Mouse (Mus musculus): ENCODE measurements at regions not wholly inside any gene's neighbourhood (a gene's known extent, or its start where the extent isn't known, plus 50 kb on each side); places are given as distances from the start of the nearest gene placed in this dataset.

DNA sequence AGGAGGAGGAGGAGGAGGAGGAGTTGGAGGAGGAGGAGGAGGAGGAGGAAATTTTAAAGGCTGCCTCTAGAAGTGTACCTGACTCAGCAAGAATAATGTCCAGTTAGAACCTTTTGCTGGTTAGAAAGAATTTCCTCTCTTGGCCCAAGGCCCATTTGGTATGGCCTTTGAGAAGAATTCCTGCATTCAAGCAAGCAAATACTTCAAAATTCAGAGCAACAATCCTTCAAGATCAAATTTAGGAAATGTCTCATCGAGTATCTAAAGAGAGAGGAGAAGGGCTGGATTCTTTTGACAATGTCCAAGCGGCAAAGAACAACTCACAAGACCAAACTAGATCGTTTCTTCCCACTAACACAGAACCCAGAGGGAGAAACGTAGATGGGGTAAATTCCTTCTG, 263.1 kb upstream of the Irx3 start:
- no peak for DNase-seq (ENCODE audit: low spot score)

DNA sequence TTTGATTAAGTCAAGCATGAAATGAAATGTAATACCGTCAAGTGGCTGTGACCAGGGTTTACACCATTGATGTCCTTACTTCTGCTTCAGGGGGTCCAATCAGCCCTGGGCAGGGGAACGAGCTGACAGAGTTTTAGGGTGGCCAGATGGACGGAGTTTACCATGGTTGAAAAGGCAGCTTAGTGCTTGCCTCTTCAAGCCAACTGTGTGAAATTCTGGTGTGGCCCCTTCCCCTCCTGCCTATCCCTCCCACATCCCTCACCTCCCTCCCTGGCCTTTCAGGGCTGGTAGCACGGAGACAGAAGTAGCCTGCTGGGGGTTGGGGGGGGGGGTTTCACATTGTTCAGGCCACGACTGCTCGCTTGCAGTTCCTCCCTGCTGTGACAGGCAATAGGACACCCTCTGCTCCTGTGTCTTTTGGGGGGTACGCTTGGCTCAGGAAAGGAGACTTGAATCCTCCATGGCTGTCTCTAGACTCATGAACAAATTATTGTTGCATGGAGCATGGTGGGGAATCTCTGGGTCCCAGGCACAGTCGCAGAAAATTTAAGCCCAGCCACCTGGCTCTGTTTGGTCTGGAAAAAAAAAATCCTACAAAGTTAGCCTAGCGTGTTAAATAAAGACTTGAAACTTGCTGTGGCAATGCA, 262.4 kb upstream of the Irx3 start:
- DNase-seq (ENCODE audit: low spot score), result no peak

DNA sequence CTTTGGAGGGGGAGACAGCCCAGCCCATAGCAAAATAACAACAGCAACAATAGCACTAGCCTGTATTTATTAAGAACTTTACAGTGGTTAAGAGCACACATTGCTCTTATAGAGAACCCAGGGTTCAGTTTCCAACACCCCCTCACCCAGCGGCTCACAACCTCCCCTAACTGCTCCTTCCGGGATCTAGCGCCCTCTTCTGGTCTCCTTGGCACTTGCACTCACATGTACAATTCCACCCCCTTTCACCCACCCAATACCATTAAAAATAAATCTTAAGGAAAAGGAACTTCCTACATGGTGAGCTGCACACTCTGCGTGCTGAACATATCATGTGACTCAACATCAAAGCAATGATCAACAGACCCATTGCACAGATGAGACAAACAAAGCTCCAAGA, 261.5 kb upstream of the Irx3 start:
- DNase-seq (ENCODE audit: low spot score), result no peak

DNA sequence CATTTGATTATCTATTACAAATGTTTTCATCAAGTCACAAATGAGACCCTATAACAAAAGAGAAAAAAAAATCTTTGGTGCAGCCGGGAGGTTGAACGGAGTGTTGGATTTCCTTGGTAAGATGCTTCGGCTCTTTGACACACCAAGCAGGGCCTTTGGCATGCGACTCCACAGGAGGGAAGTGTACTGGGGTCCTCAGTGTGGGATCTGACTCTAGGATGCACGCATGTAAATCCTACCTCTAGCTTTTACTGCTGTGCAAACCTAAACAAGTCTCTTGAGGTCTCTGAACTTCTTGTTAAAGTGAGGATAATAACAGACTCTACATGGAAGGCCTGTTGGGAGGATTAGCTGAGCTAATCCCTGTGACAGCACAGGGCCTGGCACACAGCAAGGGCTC, 257.6 kb upstream of the Irx3 start:
- no peak for DNase-seq (ENCODE audit: low spot score)

DNA sequence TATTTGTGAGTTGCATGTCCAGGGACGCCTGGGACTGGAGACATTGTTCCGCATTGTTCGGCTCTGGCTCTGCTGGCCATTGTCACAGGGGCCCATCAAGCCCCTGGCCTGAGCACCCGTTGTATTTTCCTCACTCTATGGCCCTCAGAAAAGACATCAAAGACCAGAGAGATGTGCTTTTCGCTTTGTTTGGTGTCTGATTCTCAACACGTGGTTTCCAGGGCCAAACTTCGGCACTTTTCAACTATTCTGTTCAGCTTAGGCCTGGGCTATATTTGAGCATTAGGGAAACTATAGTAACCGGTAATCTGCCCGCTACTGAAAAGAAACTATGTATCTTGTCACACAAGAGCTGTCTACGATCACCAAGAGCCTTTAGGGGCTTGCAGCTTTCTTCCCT, 257.1 kb upstream of the Irx3 start:
- no peak for DNase-seq (ENCODE audit: low spot score)

DNA sequence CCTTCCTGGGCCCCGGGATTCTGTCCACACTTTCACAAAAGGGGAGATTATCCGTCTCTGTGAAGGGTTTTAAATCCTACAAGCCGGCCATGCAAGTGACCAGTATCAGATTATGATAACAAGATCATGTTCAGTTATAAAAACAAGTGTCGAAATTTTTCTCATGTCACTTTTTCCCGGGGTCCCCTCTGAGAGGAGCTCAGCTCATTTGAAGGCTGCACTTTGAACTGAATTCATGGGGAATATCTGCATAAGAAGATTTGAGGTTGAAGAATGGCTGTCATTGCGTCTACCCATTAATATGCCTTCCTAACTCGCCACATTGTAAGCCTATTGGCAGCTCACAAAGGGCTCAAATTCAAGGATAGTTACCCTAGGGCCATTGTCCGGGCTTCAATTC, 256.0 kb upstream of the Irx3 start:
- no peak for DNase-seq (ENCODE audit: low spot score)

DNA sequence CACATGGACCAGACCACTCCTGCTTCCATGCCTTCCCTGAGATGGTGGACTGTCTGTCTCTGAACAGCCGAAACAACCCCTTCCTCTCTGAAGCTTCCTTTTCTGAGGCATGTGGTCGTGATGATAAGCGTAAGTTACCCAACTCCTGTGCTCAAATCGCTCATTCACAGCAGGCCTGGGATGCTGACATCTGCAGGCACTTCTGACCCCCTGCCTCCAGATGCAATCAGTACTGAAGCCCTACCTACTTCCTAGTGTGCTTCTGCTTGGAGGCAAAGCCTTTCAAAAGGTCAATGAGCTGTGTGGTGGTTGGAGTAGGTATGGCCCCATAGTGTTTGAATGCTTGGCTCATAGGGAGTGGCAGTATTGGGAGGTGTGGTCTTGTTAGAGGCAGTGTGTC, 253.7 kb upstream of the Irx3 start:
- DNase-seq (ENCODE audit: low spot score), result no peak

DNA sequence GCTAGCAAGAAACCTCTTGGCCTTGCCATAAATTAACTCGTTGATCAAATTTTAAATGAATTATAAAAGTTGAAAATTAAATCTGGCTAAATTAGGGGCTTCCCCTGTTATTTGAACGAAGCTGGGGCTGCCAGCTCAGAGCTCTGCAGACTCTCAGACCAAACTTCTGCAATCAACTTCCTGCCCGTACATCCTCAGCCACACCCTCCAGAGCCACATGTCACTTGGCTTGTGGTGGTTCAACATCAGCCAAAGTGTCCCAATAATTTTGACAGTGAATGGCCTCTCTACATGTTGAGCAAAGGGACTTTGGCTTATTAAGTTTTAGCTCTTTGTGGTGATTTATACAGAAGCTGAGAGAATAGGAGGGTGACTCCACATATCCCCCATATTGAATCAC, 242.8 kb upstream of the Irx3 start:
- no peak for DNase-seq (ENCODE audit: low spot score)

DNA sequence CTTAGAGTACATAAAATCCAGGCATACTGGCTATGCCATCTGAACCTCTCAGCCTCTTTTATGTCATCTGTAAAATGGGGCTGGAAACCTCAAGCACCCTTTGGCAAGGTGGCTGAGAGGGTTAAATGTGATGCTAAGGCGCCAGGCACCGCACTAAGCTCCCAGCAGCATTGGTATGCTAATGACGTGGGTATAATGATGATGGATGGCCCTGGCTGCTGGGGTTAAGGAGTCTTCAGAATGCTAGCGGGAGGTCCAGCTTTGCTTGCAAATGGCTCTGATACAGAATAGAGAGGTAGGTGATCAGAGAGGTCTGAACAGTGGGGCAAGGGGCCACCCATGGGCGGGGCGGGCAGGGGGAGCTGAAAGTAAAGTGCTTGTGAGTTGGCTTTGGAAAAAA, 241.1 kb upstream of the Irx3 start:
- DNase-seq (ENCODE audit: low spot score), result no peak

DNA sequence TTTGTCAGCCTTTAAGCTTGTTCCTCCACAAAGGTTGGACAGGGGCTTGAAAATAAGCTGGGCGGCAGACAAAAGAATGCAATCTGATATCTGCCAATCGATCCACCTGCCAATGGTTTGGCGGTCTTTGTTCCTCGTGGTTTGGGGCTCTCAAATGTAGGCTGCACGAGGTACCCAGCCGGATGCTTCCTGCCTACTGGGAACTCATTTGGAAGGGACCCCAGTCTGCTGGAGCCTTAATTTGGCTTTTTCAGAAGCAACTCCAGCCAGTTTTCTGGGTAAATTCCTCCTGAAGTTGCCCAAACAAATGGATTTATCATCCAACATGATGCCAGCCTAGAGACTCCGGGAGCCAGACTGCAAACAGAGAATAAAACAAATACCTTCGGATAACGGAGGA, 228.1 kb upstream of the Irx3 start:
- DNase-seq (ENCODE audit: low spot score), result no peak

DNA sequence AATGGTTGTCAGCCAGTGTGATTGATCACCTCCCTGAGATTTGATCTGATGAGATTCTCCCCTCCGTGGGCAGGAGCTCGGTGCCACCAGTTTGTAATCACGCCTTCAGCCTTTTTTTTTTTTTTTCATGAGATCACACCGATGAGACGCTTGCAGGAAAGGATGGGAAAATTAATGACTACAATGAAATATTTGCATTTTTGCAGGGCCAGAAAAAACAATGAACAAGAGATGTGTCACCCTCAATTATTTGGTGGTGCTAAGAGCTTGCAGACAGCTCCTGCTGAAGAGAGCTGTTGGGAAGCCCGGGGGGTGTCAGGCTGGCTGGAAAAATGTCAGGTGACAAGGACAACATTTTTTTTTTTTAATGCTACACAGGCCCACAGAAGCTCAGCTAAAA, 227.6 kb upstream of the Irx3 start:
- DNase-seq (ENCODE audit: low spot score), result no peak

DNA sequence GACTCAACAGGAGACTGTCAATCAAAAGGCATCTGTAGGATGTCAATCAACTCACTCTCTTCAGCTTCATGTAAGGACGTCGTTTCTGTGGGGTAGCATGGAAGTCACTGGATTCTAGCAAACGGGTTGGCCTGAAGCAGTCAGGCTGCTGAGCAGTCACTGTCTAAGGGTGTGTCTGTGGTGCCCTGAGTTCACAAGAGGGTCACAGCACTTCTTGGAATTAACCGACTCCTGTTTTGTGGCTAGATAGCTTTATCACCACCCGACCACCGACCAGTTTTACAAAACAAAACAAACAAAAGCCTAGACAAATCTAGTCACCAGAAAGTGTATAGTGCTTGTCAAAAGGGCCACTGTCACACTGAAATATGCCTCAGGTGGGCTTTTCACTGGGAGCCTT, 226.4 kb upstream of the Irx3 start:
- no peak for DNase-seq (ENCODE audit: low spot score)

DNA sequence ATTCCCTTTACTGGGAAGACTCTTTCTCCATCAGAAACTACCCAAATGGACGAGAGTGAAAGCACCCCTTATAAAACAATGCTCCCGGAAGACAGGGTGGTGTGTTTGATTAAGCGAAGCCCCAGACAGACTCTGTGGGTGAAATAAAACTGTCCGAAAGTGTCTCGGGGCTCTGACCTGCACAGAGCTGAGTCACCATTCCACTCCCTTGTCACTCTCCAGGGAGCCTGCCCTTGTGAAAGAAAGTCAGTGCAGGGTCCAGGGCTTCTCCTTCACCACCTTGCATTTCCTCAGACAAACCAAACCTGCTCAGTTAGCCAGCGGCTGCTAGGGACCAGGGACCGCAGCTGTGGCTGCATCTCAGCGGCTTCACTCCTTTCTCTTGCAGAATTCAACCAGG, 222.3 kb upstream of the Irx3 start:
- no peak for DNase-seq (ENCODE audit: low spot score)

DNA sequence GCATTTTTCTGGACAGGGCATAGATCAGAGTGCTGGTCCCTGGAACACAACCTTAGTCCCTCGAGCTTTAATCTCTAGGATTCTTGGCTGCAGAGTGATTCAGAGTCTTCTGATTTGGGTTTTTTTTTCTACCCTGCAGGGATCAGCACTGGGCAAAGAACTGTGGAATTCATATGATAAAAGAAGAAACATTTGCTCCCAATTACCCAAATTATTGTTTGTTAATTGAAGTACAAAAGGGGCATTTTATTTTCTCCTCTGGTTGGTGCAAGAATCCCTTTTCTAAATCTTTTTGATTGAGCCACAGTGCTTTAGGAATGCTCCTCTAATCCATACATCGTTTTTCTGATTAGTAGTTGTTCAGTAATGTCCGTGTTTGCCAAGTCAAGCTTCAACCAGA, 219.7 kb upstream of the Irx3 start:
- no peak for DNase-seq (ENCODE audit: low spot score)

DNA sequence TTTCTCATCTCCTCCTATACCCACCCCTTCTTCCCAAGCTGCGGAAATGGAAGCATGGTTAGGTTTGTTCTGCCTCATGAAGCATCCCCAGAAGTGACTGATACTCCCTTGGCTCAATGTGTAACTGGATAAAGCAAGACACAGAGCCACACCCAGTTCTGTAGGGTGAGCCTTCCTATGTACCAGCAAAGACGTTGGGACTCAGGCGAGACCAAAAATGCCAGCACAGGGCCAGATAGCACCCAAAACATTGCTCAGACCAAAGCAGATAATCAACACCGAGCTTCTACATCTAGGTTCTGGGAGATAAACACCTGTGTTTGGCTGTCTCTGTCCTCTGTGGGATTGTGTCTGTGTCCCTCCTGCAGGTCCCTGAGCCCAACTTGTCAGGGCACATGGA, 212.8 kb upstream of the Irx3 start:
- no peak for DNase-seq (ENCODE audit: low spot score)

DNA sequence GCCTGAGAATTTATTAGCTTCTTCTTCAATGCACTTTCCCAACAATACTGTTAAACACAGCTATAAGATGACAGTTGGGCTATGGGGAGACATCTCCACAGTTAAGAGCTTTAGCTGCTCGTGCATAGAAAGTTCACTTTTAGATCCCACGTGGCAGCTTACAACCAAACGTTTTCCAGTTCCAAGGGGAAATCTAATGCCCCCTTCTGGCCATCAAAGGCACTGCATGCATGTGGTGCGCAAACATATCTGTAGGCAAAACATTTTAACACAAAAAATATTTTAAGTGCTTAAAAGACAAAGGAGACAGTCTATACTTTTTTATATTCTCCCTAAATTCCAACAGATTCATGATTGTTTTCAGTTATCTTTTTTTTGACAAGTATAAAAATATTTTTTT, 211.3 kb upstream of the Irx3 start:
- DNase-seq (ENCODE audit: low spot score), result no peak

DNA sequence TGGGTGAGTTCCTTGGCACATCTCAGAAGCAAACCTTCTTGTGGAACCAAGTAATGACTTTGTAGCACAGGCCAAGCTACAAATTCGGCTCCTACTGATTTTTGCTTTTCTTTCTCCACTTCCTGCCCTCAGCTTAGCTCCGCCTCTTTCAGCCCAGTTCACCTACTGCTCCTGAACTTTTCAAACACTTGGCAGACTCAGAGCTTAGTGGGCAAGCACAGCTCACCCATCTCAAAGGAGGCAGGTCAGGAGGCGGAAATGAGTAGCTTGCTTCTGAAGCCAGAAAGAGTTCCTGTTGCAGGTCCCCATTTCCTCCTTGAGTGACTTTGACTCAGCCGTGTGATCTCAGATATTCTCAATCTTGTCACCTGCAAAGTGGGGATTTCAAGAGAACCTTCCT, 208.5 kb upstream of the Irx3 start:
- no peak for DNase-seq (ENCODE audit: low spot score)

DNA sequence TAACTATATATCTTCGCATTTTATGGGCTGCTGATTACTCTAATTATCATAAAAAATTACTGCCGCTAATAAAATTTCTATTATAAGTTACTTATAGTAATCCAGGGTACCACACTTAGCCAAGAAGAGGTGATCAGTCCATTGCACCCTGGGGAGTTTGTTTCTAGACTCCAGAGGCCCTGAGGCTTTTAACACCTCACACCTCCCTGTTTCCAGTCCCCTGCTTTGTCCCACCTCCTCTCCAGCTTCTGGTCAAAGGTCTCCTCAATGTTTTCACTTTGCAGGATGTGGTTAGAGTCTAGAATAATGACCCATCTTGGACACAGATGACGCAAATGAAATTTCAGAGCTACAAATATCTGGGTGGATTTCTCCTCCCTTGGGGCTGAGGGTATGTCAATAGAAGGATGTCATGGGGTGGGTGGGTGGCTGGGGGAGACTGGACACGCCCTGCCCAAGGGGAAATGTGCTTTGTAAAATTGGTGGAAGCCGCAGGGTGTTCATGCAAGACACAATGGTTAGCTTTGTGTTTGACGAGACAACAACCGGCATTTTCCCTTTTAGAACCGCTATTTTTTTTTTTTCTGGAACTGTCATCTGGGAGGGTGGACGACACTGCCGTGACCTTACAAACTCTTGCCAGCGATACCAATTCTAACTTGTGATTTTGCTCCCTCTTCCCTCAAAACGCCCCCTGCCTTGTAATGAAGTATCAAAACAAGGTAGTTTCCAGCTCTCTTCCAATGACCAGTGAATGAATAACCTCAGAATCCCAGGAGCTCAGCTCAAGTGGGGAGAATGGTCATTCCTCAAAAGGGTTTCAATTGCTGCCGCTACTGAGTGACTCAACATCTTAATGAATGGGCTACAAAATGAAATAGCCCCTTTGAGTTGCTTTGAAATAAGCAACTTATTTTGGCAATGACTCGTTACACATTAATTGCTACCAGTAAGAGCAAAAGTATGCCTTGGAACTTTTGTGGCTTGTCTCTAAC, 207.0 kb upstream of the Irx3 start:
- DNase-seq (ENCODE audit: low spot score), result no peak

DNA sequence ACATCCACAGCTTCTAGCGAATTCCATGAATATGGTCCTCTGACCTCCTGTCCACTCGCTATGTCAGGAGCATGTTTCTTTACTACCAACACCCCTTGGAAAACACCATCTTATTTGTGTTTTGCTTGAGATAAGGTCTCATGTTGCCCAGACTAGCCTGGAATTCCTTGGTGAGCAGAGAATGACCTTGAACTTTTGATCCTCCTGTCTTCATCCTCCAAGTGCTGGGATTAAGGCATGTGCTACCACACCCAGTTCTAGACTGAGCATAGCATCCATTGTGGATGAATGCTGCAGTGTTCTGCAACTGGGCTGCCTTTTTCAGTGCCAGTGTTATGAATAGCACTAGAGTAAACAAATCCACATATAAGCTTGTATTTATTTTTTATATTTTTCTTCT, 203.2 kb upstream of the Irx3 start:
- no peak for DNase-seq (ENCODE audit: low spot score)

DNA sequence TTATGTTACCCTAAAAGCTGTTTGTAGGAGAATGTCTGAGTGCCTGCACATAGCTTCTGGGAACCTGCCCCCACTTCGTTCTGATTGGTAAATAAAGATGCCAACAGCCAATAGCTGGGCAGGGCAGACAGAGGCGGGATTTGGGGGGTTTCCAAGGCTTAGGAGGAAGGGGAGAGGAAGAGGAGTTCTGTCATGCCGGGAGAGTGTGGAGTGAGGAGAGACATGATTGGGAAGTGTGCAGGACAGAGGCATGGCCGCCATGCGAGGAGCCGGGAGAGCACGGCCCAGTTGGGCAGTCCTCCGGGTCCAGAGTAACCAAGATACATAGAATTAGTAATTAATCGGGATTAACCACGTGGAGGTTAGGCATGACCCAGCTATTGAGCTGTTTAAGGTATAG, 202.7 kb upstream of the Irx3 start:
- no peak for DNase-seq (ENCODE audit: low spot score)

DNA sequence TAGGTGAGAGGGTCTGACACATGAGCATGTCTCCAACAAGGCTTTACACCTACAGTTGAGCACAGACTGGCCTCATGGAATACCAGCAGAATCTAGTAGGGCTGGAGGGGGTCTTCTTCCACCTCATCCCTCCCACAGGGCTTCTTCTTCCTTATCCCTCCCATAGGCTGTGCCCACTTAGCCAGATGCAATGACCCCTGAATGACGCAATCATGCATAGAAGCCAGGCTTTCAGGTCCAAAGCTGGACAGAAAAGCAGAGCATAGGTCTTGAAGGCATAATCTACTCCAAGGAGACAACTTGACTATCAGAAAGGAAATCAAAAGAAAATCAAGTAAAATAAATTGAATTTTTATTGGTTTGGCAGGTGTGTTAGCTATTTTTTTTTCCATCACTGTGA, 198.5 kb upstream of the Irx3 start:
- DNase-seq (ENCODE audit: low spot score), result no peak

DNA sequence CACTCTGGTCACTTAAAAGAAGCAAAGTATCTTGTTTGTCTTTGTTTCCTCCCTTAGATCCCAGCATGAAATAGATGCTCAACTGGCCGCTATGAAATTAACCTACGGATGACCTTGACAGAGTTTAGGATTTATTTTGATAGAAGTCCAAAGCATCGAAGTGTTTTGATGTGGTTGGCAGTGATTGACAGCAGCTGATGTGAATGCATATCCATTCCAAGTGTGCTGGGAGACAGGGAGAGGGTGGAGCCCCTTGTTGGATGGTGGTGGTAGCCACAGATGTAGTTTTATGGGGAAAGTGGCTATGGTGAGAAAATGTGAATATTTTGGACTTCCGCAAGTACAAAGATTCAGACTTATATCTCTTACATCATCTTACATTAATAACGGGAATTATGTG, 197.8 kb upstream of the Irx3 start:
- no peak for DNase-seq (ENCODE audit: low spot score)

DNA sequence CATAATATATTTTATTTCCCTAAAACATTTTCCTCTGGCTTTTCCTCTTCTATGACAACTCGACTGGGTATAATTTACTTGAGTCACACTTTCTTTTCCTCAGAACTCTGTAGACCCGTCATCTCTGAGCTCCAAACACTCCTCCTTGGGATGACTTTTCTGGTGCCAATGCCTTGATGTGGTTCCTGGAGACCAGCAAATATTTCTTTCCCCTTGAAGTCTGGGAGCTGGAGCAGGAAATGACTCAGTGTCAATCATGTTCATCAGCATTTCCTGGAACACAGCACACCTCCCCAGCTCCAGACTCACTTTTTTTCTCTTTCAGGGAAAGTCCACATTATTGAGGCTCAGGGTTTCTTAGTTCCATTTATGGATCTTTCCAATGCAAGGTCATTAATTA, 197.3 kb upstream of the Irx3 start:
- DNase-seq (ENCODE audit: low spot score), result no peak

DNA sequence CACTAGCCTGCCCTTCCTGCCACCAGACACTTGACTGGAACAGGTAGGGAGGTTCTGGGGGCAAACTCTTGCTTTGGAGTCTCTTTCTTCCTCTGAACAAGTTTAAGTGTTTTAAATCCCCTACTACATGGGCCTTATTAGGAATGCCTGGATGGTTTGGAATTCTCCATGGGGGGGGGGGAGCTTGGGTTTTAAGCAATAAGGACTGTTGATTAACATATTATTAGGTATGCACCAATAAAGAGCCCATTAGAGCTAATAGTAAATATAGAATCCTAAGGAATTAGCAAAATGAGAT, 196.0 kb upstream of the Irx3 start:
- DNase-seq (ENCODE audit: low spot score), result no peak
